Mouse (Mus musculus): Measurements from ENCODE around the gene Olfr493. TPM values are rescaled to one million over a fixed set of nuclear protein-coding genes. Genes with fewer than 3 reads are reported as not detected.

The Olfr493 gene
- polyA plus RNA-seq (2014; fragmentation: Nextera tagmentation; extraction: Ambion mirVana): not detected in 2 replicates

DNA sequence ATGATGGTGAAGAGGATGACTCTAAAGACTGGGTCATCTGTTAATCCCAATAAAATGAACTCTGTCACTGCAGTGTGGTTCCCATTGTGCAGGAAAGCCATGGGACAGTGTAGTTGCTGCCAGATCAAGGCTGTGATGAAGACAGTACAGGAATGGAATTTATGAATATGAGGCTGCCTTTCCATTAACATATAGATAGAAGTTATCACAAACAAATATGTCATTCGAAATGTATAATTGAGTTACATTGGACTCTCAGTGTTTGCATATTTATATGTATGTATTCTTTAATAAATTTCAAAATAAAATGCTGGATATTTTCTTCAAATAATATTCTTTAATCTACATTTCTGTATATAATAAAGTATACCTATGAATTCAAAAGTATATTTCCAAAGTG, at the start of gene Olfr493:
Gene Olfr493, minus strand, starts transcription at position 101 of the 400 bp plus-strand sequence.
- Histone ChIP-seq H3K9ac (replicated peaks; ENCODE audit: low read length) (no peak within 1 kb of the TSS), H3K4me1 (ENCODE audit: control insufficient read depth, insufficient read depth, low read length) (no peaks in the 10 kb centered on the region), H3K36me3 (ENCODE audit: control insufficient read depth, insufficient read depth, low read length) (no peaks in the 10 kb centered on the region), H3K4me2 (ENCODE audit: low read length) (no peak within 1 kb of the TSS), H3K27me3 (ENCODE audit: control insufficient read depth, insufficient read depth, low read length) (no peaks in the 10 kb centered on the region), H3K4me3 (replicated peaks; ENCODE audit: low read depth, low read length) (no peak within 1 kb of the TSS), H3K9me3 (ENCODE audit: control insufficient read depth, low read length) (no peaks in the 10 kb centered on the region), H3K27ac (replicated peaks; ENCODE audit: low read depth, low read length) (no peak within 1 kb of the TSS)
- no peak for DNase-seq
- 62% methylated on average over 1 of the region's 1 CpGs for WGBS
- no peak for ATAC-seq (ENCODE audit: low FRiP score, low TSS enrichment)

DNA sequence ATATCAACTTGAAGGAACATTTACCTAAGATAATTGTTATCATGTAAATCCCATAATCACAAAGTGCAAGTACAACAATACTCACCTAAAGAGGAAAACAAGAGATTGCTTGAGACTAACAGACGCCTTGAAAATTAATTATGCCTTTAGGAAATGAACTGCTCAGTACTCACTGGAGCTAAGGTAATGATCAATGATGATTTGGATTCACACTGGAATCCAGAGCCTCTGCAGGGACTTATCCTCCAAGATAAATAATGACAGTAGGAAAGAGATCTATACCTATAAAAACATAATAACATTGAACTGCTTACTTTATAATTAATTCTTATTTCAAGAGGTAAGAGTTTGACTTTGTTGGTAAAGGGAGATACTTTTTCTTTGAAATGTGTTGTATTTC, 46.1 kb upstream of the Olfr493 start, which contains the start of gene Olfr495:
Gene Olfr495, plus strand, starts transcription at position 301 of the 400 bp plus-strand sequence.
- no peak within 1 kb of the TSS for H3K4me3 ChIP-seq (replicated peaks; ENCODE audit: low read depth, low read length)
- no peak for ATAC-seq (ENCODE audit: low FRiP score, low TSS enrichment)
- no peaks in the 10 kb centered on the region for H3K4me1 ChIP-seq (ENCODE audit: control insufficient read depth, insufficient read depth, low read length)
- no peak for DNase-seq
- no peak within 1 kb of the TSS for H3K27ac ChIP-seq (replicated peaks; ENCODE audit: low read depth, low read length)
- H3K9me3 ChIP-seq (ENCODE audit: control insufficient read depth, low read length): no peaks in the 10 kb centered on the region
- H3K4me2 ChIP-seq (ENCODE audit: low read length): no peak within 1 kb of the TSS
- H3K9ac ChIP-seq (replicated peaks; ENCODE audit: low read length): no peak within 1 kb of the TSS
- no peaks in the 10 kb centered on the region for H3K27me3 ChIP-seq (ENCODE audit: control insufficient read depth, insufficient read depth, low read length)
- 67% methylated on average over 1 of the region's 1 CpGs for WGBS
- no peaks in the 10 kb centered on the region for H3K36me3 ChIP-seq (ENCODE audit: control insufficient read depth, insufficient read depth, low read length)

GRCm38 (mm10) chr7:108365035-108365434, 18.3 kb upstream of the Olfr493 start, which contains the start of gene Olfr494:
Gene Olfr494, plus strand, starts transcription at chr7:108365335.
- 83% methylated on average over 3 of the region's 3 CpGs for WGBS
- no peaks in the 10 kb centered on the region for H3K4me1 ChIP-seq (ENCODE audit: control insufficient read depth, insufficient read depth, low read length)
- no peaks in the 10 kb centered on the region for H3K9me3 ChIP-seq (ENCODE audit: control insufficient read depth, low read length)
- ATAC-seq (ENCODE audit: low FRiP score, low TSS enrichment) (no peak), DNase-seq (no peak)
- no peak within 1 kb of the TSS for H3K4me2 ChIP-seq (ENCODE audit: low read length)
- H3K27ac ChIP-seq (replicated peaks; ENCODE audit: low read depth, low read length): no peak within 1 kb of the TSS
- H3K36me3 ChIP-seq (ENCODE audit: control insufficient read depth, insufficient read depth, low read length): no peaks in the 10 kb centered on the region
- no peak within 1 kb of the TSS for H3K9ac ChIP-seq (replicated peaks; ENCODE audit: low read length)
- no peak within 1 kb of the TSS for H3K4me3 ChIP-seq (replicated peaks; ENCODE audit: low read depth, low read length)
- H3K27me3 ChIP-seq (ENCODE audit: control insufficient read depth, insufficient read depth, low read length): no peaks in the 10 kb centered on the region

GRCm38 (mm10) chr7:108323574-108323973, 23.2 kb downstream of the Olfr493 start, which contains the start of gene Olfr492:
Gene Olfr492, minus strand, starts transcription at chr7:108323674.
- Histone ChIP-seq H3K4me3 (replicated peaks; ENCODE audit: low read depth, low read length) (no peak within 1 kb of the TSS), H3K9me3 (ENCODE audit: control insufficient read depth, low read length) (no peaks in the 10 kb centered on the region), H3K27ac (replicated peaks; ENCODE audit: low read depth, low read length) (no peak within 1 kb of the TSS), H3K36me3 (ENCODE audit: control insufficient read depth, insufficient read depth, low read length) (no peaks in the 10 kb centered on the region), H3K27me3 (ENCODE audit: control insufficient read depth, insufficient read depth, low read length) (no peaks in the 10 kb centered on the region), H3K9ac (replicated peaks; ENCODE audit: low read length) (no peak within 1 kb of the TSS), H3K4me2 (ENCODE audit: low read length) (no peak within 1 kb of the TSS), H3K4me1 (ENCODE audit: control insufficient read depth, insufficient read depth, low read length) (no peaks in the 10 kb centered on the region)
- WGBS: 91% methylated on average over 2 of the region's 2 CpGs
- DNase-seq (no peak), ATAC-seq (ENCODE audit: low FRiP score, low TSS enrichment) (no peak)

GRCm38 (mm10) chr7:108313151-108313550, 33.6 kb downstream of the Olfr493 start, which contains the start of gene Olfr491:
Gene Olfr491, plus strand, starts transcription at chr7:108313451.
- ATAC-seq (ENCODE audit: low FRiP score, low TSS enrichment) (no peak), DNase-seq (no peak)
- Histone ChIP-seq H3K27ac (replicated peaks; ENCODE audit: low read depth, low read length) (no peak within 1 kb of the TSS), H3K4me3 (replicated peaks; ENCODE audit: low read depth, low read length) (no peak within 1 kb of the TSS), H3K4me1 (ENCODE audit: control insufficient read depth, insufficient read depth, low read length) (no peaks in the 10 kb centered on the region), H3K27me3 (ENCODE audit: control insufficient read depth, insufficient read depth, low read length) (no peaks in the 10 kb centered on the region), H3K9ac (replicated peaks; ENCODE audit: low read length) (no peak within 1 kb of the TSS), H3K36me3 (ENCODE audit: control insufficient read depth, insufficient read depth, low read length) (no peaks in the 10 kb centered on the region), H3K4me2 (ENCODE audit: low read length) (no peak within 1 kb of the TSS), H3K9me3 (ENCODE audit: control insufficient read depth, low read length) (no peaks in the 10 kb centered on the region)
- WGBS: 53% methylated on average over 1 of the region's 1 CpGs

Other genes starting within 250 kb of the Olfr493 start
- not detected in 2 replicates for gene Olfr482, start 249.4 kb downstream of the Olfr493 start, polyA plus RNA-seq (2014; fragmentation: Nextera tagmentation; extraction: Ambion mirVana)
- gene Olfr483, start 246.1 kb downstream of the Olfr493 start, polyA plus RNA-seq (2014; fragmentation: Nextera tagmentation; extraction: Ambion mirVana): not detected in 2 replicates
- gene Olfr484, start 219.5 kb downstream of the Olfr493 start, polyA plus RNA-seq (2014; fragmentation: Nextera tagmentation; extraction: Ambion mirVana): not detected in 2 replicates
- not detected in 2 replicates for gene Olfr485, start 187.1 kb downstream of the Olfr493 start, polyA plus RNA-seq (2014; fragmentation: Nextera tagmentation; extraction: Ambion mirVana)
- gene Olfr486, start 174.2 kb downstream of the Olfr493 start, polyA plus RNA-seq (2014; fragmentation: Nextera tagmentation; extraction: Ambion mirVana): not detected in 2 replicates
- not detected in 2 replicates for gene Olfr487, start 132.3 kb downstream of the Olfr493 start, polyA plus RNA-seq (2014; fragmentation: Nextera tagmentation; extraction: Ambion mirVana)
- not detected in 2 replicates for gene Olfr488, start 88.6 kb downstream of the Olfr493 start, polyA plus RNA-seq (2014; fragmentation: Nextera tagmentation; extraction: Ambion mirVana)
- not detected in 2 replicates for gene Olfr490, start 58.0 kb downstream of the Olfr493 start, polyA plus RNA-seq (2014; fragmentation: Nextera tagmentation; extraction: Ambion mirVana)
- gene Olfr491, start 33.5 kb downstream of the Olfr493 start, polyA plus RNA-seq (2014; fragmentation: Nextera tagmentation; extraction: Ambion mirVana): not detected in 2 replicates
- gene Olfr492, start 23.3 kb downstream of the Olfr493 start, polyA plus RNA-seq (2014; fragmentation: Nextera tagmentation; extraction: Ambion mirVana): not detected in 2 replicates
- gene Olfr494, start 18.4 kb upstream of the Olfr493 start, polyA plus RNA-seq (2014; fragmentation: Nextera tagmentation; extraction: Ambion mirVana): not detected in 2 replicates
- not detected in 2 replicates for gene Olfr495, start 46.2 kb upstream of the Olfr493 start, polyA plus RNA-seq (2014; fragmentation: Nextera tagmentation; extraction: Ambion mirVana)
- not detected in 2 replicates for gene Olfr497, start 73.4 kb upstream of the Olfr493 start, polyA plus RNA-seq (2014; fragmentation: Nextera tagmentation; extraction: Ambion mirVana)
- gene Olfr498, start 118.3 kb upstream of the Olfr493 start, polyA plus RNA-seq (2014; fragmentation: Nextera tagmentation; extraction: Ambion mirVana): not detected in 2 replicates
- gene Olfr502, start 178.1 kb upstream of the Olfr493 start, polyA plus RNA-seq (2014; fragmentation: Nextera tagmentation; extraction: Ambion mirVana): not detected in 2 replicates
- gene Olfr503, start 197.5 kb upstream of the Olfr493 start, polyA plus RNA-seq (2014; fragmentation: Nextera tagmentation; extraction: Ambion mirVana): not detected in 2 replicates
- not detected in 2 replicates for gene Olfr504, start 218.8 kb upstream of the Olfr493 start, polyA plus RNA-seq (2014; fragmentation: Nextera tagmentation; extraction: Ambion mirVana)